Mouse (Mus musculus) ES-Bruce4 (cell line): ENCODE results near the gene Cryzl1. TPM values are rescaled to one million over a fixed set of nuclear protein-coding genes. Genes with fewer than 3 reads are reported as not detected.

ENCODE experiments used
- H3K27ac ChIP-seq: 2 replicates; pipeline ENCODE4 v1.5.1; 2012; ENCODE audit warnings: low read length, inconsistent platforms; ENCODE audit not compliant: insufficient read depth
- H3K27me3 ChIP-seq: 2 replicates; pipeline ENCODE4 v1.6.1; 2012; ENCODE audit warnings: mild to moderate bottlenecking, low read length, inconsistent platforms; ENCODE audit not compliant: control insufficient read depth, poor library complexity, insufficient read depth, severe bottlenecking
- H3K36me3 ChIP-seq: 2 replicates; pipeline ENCODE4 v1.6.1; 2012; ENCODE audit warnings: inconsistent platforms, mild to moderate bottlenecking, low read length, moderate library complexity; ENCODE audit not compliant: control insufficient read depth, poor library complexity, insufficient read depth, severe bottlenecking
- H3K4me1 ChIP-seq: one replicate; pipeline ENCODE4 v1.8.1; 2011; ENCODE audit warnings: low read length; ENCODE audit not compliant: control insufficient read depth, insufficient read depth
- H3K4me3 ChIP-seq: 2 replicates; pipeline ENCODE4 v1.5.1; 2011; ENCODE audit warnings: low read depth, mild to moderate bottlenecking, low read length
- H3K9ac ChIP-seq: 2 replicates; pipeline ENCODE4 v1.6.1; 2012; ENCODE audit warnings: low read depth, mild to moderate bottlenecking, inconsistent platforms; ENCODE audit not compliant: poor library complexity, severe bottlenecking
- H3K9me3 ChIP-seq: replicated peaks from 2 replicates; pipeline ENCODE4 v1.6.1; 2012; ENCODE audit warnings: mild to moderate bottlenecking, low read length, inconsistent platforms; ENCODE audit not compliant: control insufficient read depth, poor library complexity, insufficient read depth, severe bottlenecking
- CTCF ChIP-seq: IDR thresholded peaks from one replicate; pipeline ENCODE4 v1.8.1; 2011; ENCODE audit warnings: low read depth, low read length
- EP300 ChIP-seq: IDR thresholded peaks from 2 replicates; pipeline ENCODE4 v1.6.1; 2011; ENCODE audit warnings: low read depth, low read length; ENCODE audit not compliant: insufficient read depth
- POLR2A ChIP-seq: IDR thresholded peaks from one replicate; pipeline ENCODE4 v1.8.1; 2011; ENCODE audit warnings: low read length; ENCODE audit not compliant: insufficient read depth
- polyA plus RNA-seq: library from polyadenylated mRNA; stranded (reverse); fragments of >200 nt; gene quantifications from 2 replicates; pipeline ENCODE4 v1.2.4, GENCODE M21; 2011; ENCODE audit warnings: low read depth; ENCODE audit not compliant: missing spikeins, insufficient read depth, insufficient read length

Gene Cryzl1
- polyA plus RNA-seq, 1 experiment, result 60.0 TPM

DNA sequence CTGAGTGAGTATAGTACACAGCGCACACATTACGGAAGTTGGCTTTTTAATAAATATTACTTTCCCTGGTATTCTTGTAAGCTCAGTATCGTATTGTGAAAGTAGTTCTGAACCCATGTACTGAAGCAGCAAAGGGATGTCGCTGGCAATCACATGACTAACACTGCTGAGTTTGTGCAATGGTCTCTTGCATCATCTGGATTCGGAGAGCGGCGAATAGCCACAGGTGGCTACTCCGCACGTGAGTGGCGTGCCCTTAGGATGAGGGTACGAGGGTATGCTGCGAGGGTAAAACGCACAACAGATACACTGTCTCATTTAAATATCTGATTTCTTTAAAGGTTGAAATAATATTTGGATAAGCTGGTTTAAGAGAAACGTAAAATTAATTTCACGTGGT, 1.3 kb downstream of the Cryzl1 start:
- Histone ChIP-seq H3K36me3 (peaks cover 3% of the 10 kb centered on the region; the same call in 1 of the 2 replicates), H3K9ac (peak overlapping the region; percentile 73), H3K27me3 (no peaks in the 10 kb centered on the region), H3K27ac (peak overlapping the region; percentile 26; the same call in 1 of the 2 replicates), H3K4me3 (peak overlapping the region; percentile 95), H3K9me3 (no peaks in the 10 kb centered on the region), H3K4me1 (peaks cover 2% of the 10 kb centered on the region)
- no peak for TF ChIP-seq CTCF

- Histone ChIP-seq H3K9me3 (no peaks in the 10 kb centered on the region), H3K36me3 (peaks cover 3% of the 10 kb centered on the region; the same call in 1 of the 2 replicates)
- peak; percentile 75 for TF ChIP-seq CTCF
- TF ChIP-seq EP300, result no peak
These were observed 4.5 kb downstream of the Cryzl1 start for GRCm38 (mm10) chr16:91724247-91724646.

DNA sequence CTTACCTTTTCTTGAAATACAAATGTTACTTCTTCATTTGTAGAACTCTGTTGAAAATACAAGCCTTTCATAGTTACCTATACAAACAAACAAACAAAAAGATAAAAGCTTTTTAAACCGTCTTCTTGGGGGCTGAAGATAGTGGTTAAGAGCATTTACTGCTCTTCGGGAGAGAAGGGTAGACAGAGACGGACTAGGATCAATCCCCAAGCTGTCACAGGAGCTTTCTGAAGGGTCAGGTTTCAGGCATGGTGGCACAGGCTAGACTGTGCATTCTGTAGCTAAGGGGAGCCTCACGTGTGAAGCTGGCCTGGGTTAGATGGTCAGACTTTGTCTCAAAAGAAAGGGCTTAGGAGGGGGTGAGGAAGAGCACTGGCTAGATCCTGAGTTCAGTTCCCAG, 11.4 kb downstream of the Cryzl1 start:
- no peak for TF ChIP-seq CTCF
- no peak for TF ChIP-seq POLR2A
- TF ChIP-seq EP300, result no peak
- Histone ChIP-seq H3K27me3 (no peaks in the 10 kb centered on the region), H3K27ac (no peak overlapping the region), H3K36me3 (peaks cover 16% of the 10 kb centered on the region), H3K4me1 (peaks cover 4% of the 10 kb centered on the region), H3K9ac (no peak overlapping the region), H3K9me3 (no peaks in the 10 kb centered on the region), H3K4me3 (no peak overlapping the region)

More at GRCm38 (mm10) chr16:91724247-91724646, 4.5 kb downstream of the Cryzl1 start:
- Histone ChIP-seq H3K27me3 (no peaks in the 10 kb centered on the region), H3K4me3 (no peak overlapping the region), H3K4me1 (peaks cover 6% of the 10 kb centered on the region), H3K9ac (no peak overlapping the region), H3K27ac (no peak overlapping the region)

DNA sequence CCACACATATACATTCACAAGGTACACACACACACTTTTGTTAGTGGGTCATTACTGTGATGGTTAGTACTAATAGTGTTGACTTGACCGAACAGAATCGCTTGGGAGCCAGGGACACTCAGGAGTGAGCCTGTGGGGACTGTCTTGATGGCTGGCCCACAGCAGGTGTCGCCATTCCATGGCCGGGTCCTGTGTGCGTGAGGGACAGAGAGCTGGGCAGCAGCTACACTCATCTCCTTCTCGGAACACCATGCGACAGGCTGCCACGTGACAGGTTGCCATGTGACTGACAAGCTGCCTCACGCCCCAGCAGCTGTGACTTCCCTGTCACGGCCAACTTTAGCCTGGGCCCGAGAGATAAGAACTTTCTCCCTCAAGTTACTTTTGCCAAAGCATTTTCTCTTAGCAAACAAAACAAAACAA, 11.8 kb downstream of the Cryzl1 start:
- Histone ChIP-seq H3K9me3 (no peaks in the 10 kb centered on the region), H3K4me3 (no peak overlapping the region), H3K27ac (no peak overlapping the region), H3K4me1 (peaks cover 2% of the 10 kb centered on the region), H3K36me3 (peaks cover 16% of the 10 kb centered on the region), H3K9ac (no peak overlapping the region), H3K27me3 (no peaks in the 10 kb centered on the region)
- TF ChIP-seq EP300, result no peak
- no peak for TF ChIP-seq CTCF
- no peak for TF ChIP-seq POLR2A

GRCm38 (mm10) chr16:91710241-91710640, 18.5 kb downstream of the Cryzl1 start:
- Histone ChIP-seq H3K9me3 (no peaks in the 10 kb centered on the region), H3K9ac (no peak overlapping the region), H3K27me3 (no peaks in the 10 kb centered on the region), H3K36me3 (peaks cover 34% of the 10 kb centered on the region), H3K4me1 (no peaks in the 10 kb centered on the region), H3K27ac (no peak overlapping the region), H3K4me3 (no peak overlapping the region)
- no peak for TF ChIP-seq POLR2A
- TF ChIP-seq CTCF, result no peak
- no peak for TF ChIP-seq EP300

GRCm38 (mm10) chr16:91704603-91705340, 24.0 kb downstream of the Cryzl1 start:
- Histone ChIP-seq H3K9ac (no peak overlapping the region), H3K4me3 (no peak overlapping the region), H3K36me3 (peaks cover 15% of the 10 kb centered on the region), H3K4me1 (no peaks in the 10 kb centered on the region), H3K9me3 (no peaks in the 10 kb centered on the region), H3K27me3 (no peaks in the 10 kb centered on the region), H3K27ac (no peak overlapping the region)
- TF ChIP-seq CTCF (peak; percentile 21), EP300 (no peak)
